Mouse (Mus musculus) cerebellum, adult 11 months (tissue): ENCODE measurements around the gene Slc6a14.

Experiments used
- DNase-seq: peaks from one replicate; pipeline ENCODE4 v3.0.0; 2022

Slc6a14 gene

DNA sequence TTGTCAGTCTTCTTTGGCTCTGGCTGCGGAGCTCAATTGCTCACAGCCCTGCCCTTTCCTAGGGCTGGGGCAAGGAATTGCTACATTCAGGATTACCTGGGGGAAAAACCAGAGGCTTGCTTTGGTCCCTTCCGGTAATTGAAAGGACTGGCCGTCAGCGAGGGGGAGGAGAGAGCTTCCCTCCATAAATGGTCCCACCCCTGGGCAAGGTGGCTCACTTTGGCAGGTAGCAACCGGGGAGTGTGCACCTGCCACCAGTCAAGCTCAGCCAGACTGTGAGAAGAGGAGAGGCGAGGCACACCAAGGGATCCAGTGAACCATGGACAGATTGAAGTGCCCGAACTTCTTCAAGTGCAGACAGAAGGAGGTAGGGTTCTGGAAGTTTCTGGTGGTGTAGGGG is at the start of gene Slc6a14:
Gene Slc6a14 (plus strand): TSS at position 68 of the 400 bp plus-strand sequence.
- no peak for DNase-seq

DNA sequence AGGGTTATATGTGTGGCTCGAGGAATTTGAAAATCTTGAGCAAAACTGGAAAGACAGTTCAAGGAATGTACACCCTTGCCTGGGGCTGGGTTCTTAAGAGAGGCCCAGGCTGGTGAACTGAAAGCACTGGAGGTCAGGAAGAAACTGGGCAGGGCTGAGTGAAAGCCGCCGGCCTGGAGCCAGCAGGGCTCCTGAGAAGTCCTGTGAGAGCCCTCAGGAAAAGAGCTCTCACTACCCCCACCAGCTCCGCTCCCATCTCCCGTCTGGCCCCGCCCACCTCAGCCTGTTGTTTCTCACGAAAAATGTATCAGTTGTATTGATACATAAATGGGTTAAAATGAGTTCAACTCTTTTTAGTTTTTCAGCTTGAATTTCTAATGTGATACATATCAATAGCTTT is 43.8 kb upstream of the Slc6a14 start:
- no peak for DNase-seq

DNA sequence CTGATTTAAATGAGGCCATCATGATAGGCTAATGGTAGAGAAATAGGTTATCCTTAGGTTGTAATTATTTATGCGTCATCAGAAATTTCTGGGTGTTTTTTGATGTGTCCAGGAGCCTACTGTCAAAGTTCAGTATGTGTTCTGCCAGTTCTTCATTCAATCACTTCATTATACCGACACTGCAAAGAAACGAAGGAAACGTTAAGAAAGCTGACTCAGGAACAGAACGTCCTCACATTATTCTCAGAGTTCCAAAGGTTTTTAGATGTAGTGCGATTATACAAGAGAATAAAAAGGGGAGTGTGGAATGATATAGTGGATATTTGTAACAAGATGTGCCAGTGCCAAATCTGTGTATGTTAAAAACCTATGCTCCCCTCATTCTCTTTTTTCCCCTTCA is 19.5 kb upstream of the Slc6a14 start:
- no peak for DNase-seq

DNA sequence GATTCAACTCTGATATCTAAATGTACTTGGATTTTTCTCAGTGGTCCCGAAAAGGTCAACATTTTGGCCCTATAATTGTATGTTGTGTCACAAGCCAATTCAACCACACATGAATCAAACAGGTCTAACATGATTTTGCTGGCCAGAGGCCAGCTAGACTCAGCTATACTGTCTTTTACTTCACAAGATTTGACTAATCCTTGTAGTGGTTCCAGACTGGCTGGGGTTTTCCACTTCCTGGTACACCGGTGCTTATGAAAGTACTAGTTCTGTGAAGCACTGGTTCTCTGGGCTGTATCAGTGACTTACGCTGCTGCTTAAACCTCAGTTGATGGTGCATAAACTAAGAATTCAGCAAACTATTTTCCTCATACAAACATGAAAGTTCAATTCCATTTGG is 19.0 kb upstream of the Slc6a14 start:
- no peak for DNase-seq

DNA sequence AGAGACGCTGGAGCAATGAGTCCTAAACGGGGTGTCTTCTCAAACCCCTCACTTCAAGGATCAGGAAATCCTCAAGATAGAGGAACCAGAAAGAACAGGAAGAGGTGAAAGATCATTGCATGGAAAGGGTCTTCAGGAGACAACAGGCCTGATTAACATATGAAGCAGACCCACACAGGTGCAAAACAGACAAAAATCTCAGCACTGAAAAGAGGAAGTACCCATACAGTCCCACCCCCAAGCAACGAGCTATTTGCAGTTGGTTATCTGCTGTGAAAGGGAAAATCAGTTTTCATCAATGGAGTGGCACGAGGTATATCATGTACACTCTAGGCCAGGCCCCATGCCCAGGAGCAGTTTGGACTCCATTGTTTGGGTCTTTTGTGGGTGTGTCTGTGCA is 13.1 kb upstream of the Slc6a14 start:
- DNase-seq, result no peak

DNA sequence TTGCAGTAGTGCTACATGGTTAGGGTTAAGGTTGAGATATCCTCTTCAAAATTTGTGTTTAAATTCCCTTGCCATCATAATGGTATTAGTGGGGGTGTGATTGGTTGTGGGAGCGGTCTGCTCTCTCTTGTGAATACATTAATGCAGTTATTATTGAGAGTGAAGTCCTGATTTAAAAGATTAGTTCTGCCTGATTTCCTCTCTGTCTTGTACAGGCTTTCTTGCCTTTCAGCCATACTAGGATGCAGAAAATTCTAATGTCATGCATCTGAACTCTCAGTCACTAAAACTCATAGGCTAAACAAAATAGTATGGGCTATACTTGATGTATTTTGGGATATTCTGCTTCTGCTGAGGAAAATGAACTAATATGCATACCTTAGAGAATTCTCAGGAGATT is 10.2 kb upstream of the Slc6a14 start:
- no peak for DNase-seq

DNA sequence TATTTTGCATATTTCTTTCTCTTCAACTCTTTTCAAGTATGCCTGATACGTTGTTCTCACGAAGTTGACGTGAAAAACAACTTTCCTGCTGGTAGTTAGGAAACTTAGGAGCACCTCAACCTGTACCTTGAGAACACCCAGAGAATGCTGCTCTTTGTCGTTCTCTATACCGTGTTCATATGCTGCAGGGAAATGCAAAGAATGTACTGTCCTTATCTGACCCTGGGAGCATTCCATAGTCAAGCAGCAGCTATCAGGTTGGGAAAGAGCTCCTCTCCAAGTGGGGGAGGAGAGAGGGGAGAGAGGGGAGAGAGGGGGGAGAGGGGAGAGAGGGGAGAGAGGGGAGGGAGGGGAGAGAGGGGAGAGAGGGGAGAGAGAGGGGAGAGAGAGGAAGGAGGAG is 597 bp downstream of the Slc6a14 start:
- no peak for DNase-seq

DNA sequence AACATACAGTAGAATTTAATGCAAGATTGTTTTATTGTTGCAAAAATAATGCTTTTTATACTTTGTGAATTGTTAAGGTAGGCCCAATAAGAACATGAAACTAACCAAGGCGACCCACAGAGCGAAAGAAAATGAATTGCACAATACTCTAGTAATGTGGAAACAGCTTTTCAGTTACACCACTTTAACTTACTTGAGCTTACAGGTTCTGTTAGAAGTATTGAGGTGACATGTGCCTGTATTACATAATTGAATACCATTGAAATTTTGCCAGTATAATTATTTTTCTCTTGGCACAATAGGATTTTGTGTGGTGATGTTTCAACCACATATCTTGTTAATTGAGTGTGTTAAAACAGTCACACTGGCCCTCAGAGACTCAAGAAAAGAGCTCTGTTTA is 2.2 kb downstream of the Slc6a14 start:
- DNase-seq, result no peak

DNA sequence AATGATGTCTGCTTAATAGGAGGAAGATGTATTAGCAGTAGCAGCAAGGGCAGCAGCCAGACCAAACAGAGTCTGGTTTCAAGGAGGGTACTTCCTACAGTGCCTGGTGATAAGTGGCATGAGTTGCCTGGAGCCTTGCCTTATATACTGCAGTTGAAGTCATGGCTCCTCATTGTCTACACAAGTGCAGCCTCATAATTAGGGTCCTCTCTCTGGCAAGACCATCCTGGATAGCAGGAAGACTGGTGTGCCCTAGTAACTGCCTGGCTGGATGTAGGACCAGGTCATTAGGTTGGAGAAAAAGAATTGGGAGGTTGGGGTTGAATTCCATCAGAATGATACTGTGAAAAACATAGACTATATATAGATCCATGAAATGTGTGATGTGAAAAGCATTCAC is 30.3 kb downstream of the Slc6a14 start, which contains the start of gene Gm28269:
Gene Gm28269 (minus strand): TSS at position 101 of the 400 bp plus-strand sequence.
- DNase-seq, result no peak
